Mouse (Mus musculus) ovary, adult 18-20 months (tissue): ENCODE measurements around the gene Them7.

Source experiments
- DNase-seq: peaks from one replicate; pipeline ENCODE4 v3.0.0; 2022; ENCODE audit warnings: low spot score, mixed read lengths

The Them7 gene

GRCm38 (mm10) chr2:105311414-105311813 is 87.3 kb downstream of the Them7 start:
- DNase-seq, result no peak

GRCm38 (mm10) chr2:105311991-105312390 is 87.9 kb downstream of the Them7 start:
- no peak for DNase-seq

GRCm38 (mm10) chr2:105313077-105313476 is 89.0 kb downstream of the Them7 start:
- no peak for DNase-seq

- no peak for DNase-seq
Observed at GRCm38 (mm10) chr2:105317556-105318184, 93.5 kb downstream of the Them7 start.

GRCm38 (mm10) chr2:105326067-105326466 is 101.9 kb downstream of the Them7 start:
- DNase-seq, result no peak

GRCm38 (mm10) chr2:105330024-105330423 is 105.9 kb downstream of the Them7 start:
- no peak for DNase-seq

GRCm38 (mm10) chr2:105333107-105333506 is 109.0 kb downstream of the Them7 start:
- DNase-seq, result no peak

GRCm38 (mm10) chr2:105333976-105334713 is 110.0 kb downstream of the Them7 start:
- no peak for DNase-seq

- DNase-seq, result no peak
Observed at GRCm38 (mm10) chr2:105335661-105336060, 111.5 kb downstream of the Them7 start.

- no peak for DNase-seq
Observed at GRCm38 (mm10) chr2:105336314-105337027, 112.4 kb downstream of the Them7 start.

- DNase-seq, result no peak
Observed at GRCm38 (mm10) chr2:105337171-105337875, 113.2 kb downstream of the Them7 start.

- no peak for DNase-seq
Observed at GRCm38 (mm10) chr2:105339993-105340392, 115.9 kb downstream of the Them7 start.

- no peak for DNase-seq
Observed at GRCm38 (mm10) chr2:105348886-105349285, 124.8 kb downstream of the Them7 start.

GRCm38 (mm10) chr2:105356791-105357190 is 132.7 kb downstream of the Them7 start:
- no peak for DNase-seq

GRCm38 (mm10) chr2:105358040-105358439 is 133.9 kb downstream of the Them7 start:
- DNase-seq, result no peak

GRCm38 (mm10) chr2:105367623-105368022 is 143.5 kb downstream of the Them7 start:
- no peak for DNase-seq

- DNase-seq, result no peak
Observed at GRCm38 (mm10) chr2:105370240-105370639, 146.1 kb downstream of the Them7 start.

GRCm38 (mm10) chr2:105370698-105371097 is 146.6 kb downstream of the Them7 start:
- DNase-seq, result no peak

- no peak for DNase-seq
Observed at GRCm38 (mm10) chr2:105372156-105372555, 148.0 kb downstream of the Them7 start.

GRCm38 (mm10) chr2:105372727-105373126 is 148.6 kb downstream of the Them7 start:
- DNase-seq, result no peak

GRCm38 (mm10) chr2:105373658-105374057 is 149.5 kb downstream of the Them7 start:
- no peak for DNase-seq

GRCm38 (mm10) chr2:105375261-105375660 is 151.1 kb downstream of the Them7 start:
- no peak for DNase-seq
